Mouse (Mus musculus) gastrocnemius, postnatal 4 days (tissue): ENCODE data around the gene Trdn. TPM values are rescaled to one million over a fixed set of nuclear protein-coding genes. Genes with fewer than 3 reads are reported as not detected.
A peak's percentile ranks its signal among the peaks of the same experiment; 100 is the strongest.

Experiments used
- DNase-seq, 2 experiments: peaks; one replicate each; pipeline ENCODE4 v3.0.0; 2021 to 2022; ENCODE audit warnings: low spot score in 2 of 2, mixed read lengths in 2 of 2
- long read RNA-seq, 2 experiments: library from polyadenylated mRNA; stranded (forward); transcript quantifications; one replicate each; pipeline ENCODE4 v2.0.0; 2021
- total RNA-seq, 2 experiments: library from RNA; stranded (reverse); gene quantifications; 2 replicates each; pipeline ENCODE4 v1.2.3; 2021

The Trdn gene
- total RNA-seq = 100 to 1,000 TPM; 630 to 697 TPM
- long read RNA-seq, experiment 1, full-length matches to known transcripts = 48 of 567 reads
- long read RNA-seq, experiment 1, partial matches to known transcripts = 369 of 567 reads
- long read RNA-seq, experiment 1, other reads (novel, unspliced or antisense) = 150 of 567 reads
- long read RNA-seq, experiment 2, full-length matches to known transcripts = 34 of 467 reads
- long read RNA-seq, experiment 2, partial matches to known transcripts = 251 of 467 reads
- long read RNA-seq, experiment 2, other reads (novel, unspliced or antisense) = 182 of 467 reads

- DNase-seq = no peak
Measured at GRCm38 (mm10) chr10:33080254-33080653, at the start of gene Trdn. Gene Trdn, plus strand, starts transcription at chr10:33080554.

- DNase-seq = no peak
Measured at GRCm38 (mm10) chr10:33060771-33061170, 19.6 kb upstream of the Trdn start.

- no peak for DNase-seq
Measured at GRCm38 (mm10) chr10:33065566-33065965, 14.8 kb upstream of the Trdn start.

- DNase-seq = no peak
Measured at GRCm38 (mm10) chr10:33073126-33073525, 7.2 kb upstream of the Trdn start.

GRCm38 (mm10) chr10:33082151-33082844 is 1.9 kb downstream of the Trdn start:
- no peak for DNase-seq

GRCm38 (mm10) chr10:33082961-33083626 is 2.7 kb downstream of the Trdn start:
- DNase-seq = no peak

GRCm38 (mm10) chr10:33083627-33084158 is 3.3 kb downstream of the Trdn start:
- no peak for DNase-seq

GRCm38 (mm10) chr10:33088403-33088802 is 8.0 kb downstream of the Trdn start:
- DNase-seq = no peak

- DNase-seq = no peak
Measured at GRCm38 (mm10) chr10:33092400-33092799, 12.0 kb downstream of the Trdn start.

GRCm38 (mm10) chr10:33107942-33108341 is 27.6 kb downstream of the Trdn start:
- no peak for DNase-seq

- DNase-seq = no peak
Measured at GRCm38 (mm10) chr10:33123028-33123427, 42.7 kb downstream of the Trdn start.

GRCm38 (mm10) chr10:33144911-33145310 is 64.6 kb downstream of the Trdn start:
- DNase-seq = no peak

GRCm38 (mm10) chr10:33179731-33180631 is 99.6 kb downstream of the Trdn start:
- peak in 1 of 2 experiments; percentile 56 for DNase-seq

GRCm38 (mm10) chr10:33189031-33189430 is 108.7 kb downstream of the Trdn start:
- no peak for DNase-seq

GRCm38 (mm10) chr10:33195919-33196318 is 115.6 kb downstream of the Trdn start:
- DNase-seq = no peak

GRCm38 (mm10) chr10:33198257-33198656 is 117.9 kb downstream of the Trdn start:
- DNase-seq = no peak

- no peak for DNase-seq
Measured at GRCm38 (mm10) chr10:33210411-33210810, 130.1 kb downstream of the Trdn start.

- DNase-seq = no peak
Measured at GRCm38 (mm10) chr10:33253911-33254310, 173.6 kb downstream of the Trdn start.

GRCm38 (mm10) chr10:33256202-33256601 is 175.8 kb downstream of the Trdn start:
- DNase-seq = no peak

- DNase-seq = peak in 1 of 2 experiments; percentile 13
Measured at GRCm38 (mm10) chr10:33304982-33305381, 224.6 kb downstream of the Trdn start.

GRCm38 (mm10) chr10:33353026-33353425 is 272.7 kb downstream of the Trdn start:
- no peak for DNase-seq
